Mouse (Mus musculus): ENCODE results near the gene Wscd2. TPM values are rescaled to one million over a fixed set of nuclear protein-coding genes. Genes with fewer than 3 reads are reported as not detected.
A peak's percentile ranks its signal among the peaks of the same experiment; 100 is the strongest.

Wscd2 gene
- polyA plus RNA-seq, 1 experiment from 2014 or later, result 12.5 TPM

GRCm38 (mm10) chr5:113619151-113619550 is 129.0 kb downstream of the Wscd2 start:
- Histone ChIP-seq H3K4me2 (no peak overlapping the region), H3K9me3 (no peaks in the 10 kb centered on the region), H3K27ac (no peak overlapping the region), H3K4me1 (0 out of 2 replicates have a peak, but pooled peaks cover 3% of the 10 kb centered on the region), H3K27me3 (no peaks in the 10 kb centered on the region), H3K36me3 (peaks cover 7% of the 10 kb centered on the region; the same call in 1 of the 2 replicates), H3K9ac (no peak overlapping the region), H3K4me3 (no peak overlapping the region)
- WGBS, result 69% methylated on average over 1 of the region's 1 CpGs
- ATAC-seq (ENCODE audit: insufficient number of reproducible peaks, insufficient read depth, low FRiP score, low TSS enrichment, low read depth), result no peak

DNA sequence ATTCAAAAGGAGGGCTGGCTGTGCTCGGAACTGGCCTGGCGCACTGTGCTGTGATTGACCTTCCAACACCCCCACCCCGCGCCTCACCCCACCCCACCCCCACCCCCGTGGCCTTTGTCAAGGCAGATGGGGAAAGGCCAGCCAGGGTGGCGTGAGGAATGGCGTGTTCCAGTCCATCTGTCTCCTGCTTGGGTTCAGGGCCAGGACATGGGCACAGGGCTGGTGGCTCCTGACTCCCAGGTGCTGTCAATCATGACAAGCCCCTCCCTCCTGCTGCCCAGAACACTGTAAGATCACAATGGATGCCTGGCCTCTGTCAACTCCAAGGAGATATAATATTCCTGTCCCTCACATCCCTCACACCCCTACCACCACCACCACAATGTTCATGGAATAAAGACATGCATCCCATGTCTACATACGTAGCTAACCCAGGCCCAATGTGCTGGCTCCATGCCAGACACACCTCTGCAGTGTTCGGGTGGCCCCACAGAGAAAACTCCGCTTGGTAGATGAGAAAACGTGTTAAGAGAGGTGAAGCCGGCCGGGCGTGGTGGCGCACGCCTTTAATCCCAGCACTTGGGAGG is 130.1 kb downstream of the Wscd2 start:
- no peak overlapping the region for H3K4me3 ChIP-seq
- H3K9me3 ChIP-seq, result no peaks in the 10 kb centered on the region
- H3K4me1 ChIP-seq, result 0 out of 2 replicates have a peak, but pooled peaks cover 3% of the 10 kb centered on the region
- no peak overlapping the region for H3K4me2 ChIP-seq
- ATAC-seq (ENCODE audit: insufficient number of reproducible peaks, insufficient read depth, low FRiP score, low TSS enrichment, low read depth), result no peak
- H3K9ac ChIP-seq, result no peak overlapping the region
- H3K27me3 ChIP-seq, result no peaks in the 10 kb centered on the region
- H3K36me3 ChIP-seq, result no peaks in the 10 kb centered on the region
- 74% methylated on average over 16 of the region's 16 CpGs for WGBS
- no peak overlapping the region for H3K27ac ChIP-seq

DNA sequence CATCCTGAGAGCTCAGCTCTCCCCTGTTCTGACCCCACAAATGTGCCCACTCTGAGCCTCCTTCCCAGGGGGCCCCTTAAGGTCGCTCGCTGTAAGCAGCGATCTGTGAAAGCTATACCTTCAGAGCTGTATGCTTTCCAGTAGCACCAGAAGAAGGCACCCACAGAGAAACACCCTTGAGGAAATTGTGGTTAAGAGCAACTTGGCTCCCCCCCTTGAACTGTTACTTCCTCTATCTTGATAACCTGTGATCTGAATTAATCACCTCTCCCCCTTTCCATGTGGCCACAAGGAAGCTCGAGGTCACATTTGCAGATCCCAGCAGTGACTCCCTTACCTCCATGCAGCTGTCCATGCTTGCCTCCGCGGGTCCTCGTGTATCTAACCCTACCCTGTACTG is 130.9 kb downstream of the Wscd2 start:
- ATAC-seq (ENCODE audit: insufficient number of reproducible peaks, insufficient read depth, low FRiP score, low TSS enrichment, low read depth), result no peak
- Histone ChIP-seq H3K27ac (no peak overlapping the region), H3K9me3 (no peaks in the 10 kb centered on the region), H3K4me3 (no peak overlapping the region), H3K36me3 (no peaks in the 10 kb centered on the region), H3K4me1 (0 out of 2 replicates have a peak, but pooled peaks cover 3% of the 10 kb centered on the region), H3K9ac (no peak overlapping the region), H3K27me3 (no peaks in the 10 kb centered on the region), H3K4me2 (no peak overlapping the region)
- 78% methylated on average over 7 of the region's 7 CpGs for WGBS

DNA sequence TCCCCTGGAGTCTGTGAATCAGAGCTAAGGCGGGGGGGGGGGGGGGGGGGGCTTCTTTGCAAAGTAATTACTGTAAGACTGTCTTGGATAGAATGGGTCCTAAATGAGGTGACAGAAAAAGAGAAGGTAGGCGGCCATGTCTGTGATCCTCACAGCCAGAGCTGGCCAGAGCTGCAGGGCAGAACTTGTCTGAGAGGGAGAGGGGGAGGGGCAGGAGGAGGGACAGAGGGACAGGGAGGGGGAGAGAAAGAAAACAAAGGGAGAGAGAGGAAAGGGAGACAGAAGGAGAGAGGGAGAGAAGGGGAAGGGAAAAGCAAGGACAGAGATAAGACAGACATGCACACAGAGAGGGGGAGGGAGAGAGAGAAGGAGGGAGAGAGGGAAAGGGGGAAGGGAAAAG is 132.9 kb downstream of the Wscd2 start:
- 29% methylated on average over 1 of the region's 2 CpGs for WGBS
- Histone ChIP-seq H3K27me3 (no peaks in the 10 kb centered on the region), H3K27ac (no peak overlapping the region), H3K4me3 (no peak overlapping the region), H3K4me2 (no peak overlapping the region), H3K4me1 (peaks cover 12% of the 10 kb centered on the region), H3K9ac (no peak overlapping the region), H3K36me3 (no peaks in the 10 kb centered on the region), H3K9me3 (no peaks in the 10 kb centered on the region)
- no peak for ATAC-seq (ENCODE audit: insufficient number of reproducible peaks, insufficient read depth, low FRiP score, low TSS enrichment, low read depth)

DNA sequence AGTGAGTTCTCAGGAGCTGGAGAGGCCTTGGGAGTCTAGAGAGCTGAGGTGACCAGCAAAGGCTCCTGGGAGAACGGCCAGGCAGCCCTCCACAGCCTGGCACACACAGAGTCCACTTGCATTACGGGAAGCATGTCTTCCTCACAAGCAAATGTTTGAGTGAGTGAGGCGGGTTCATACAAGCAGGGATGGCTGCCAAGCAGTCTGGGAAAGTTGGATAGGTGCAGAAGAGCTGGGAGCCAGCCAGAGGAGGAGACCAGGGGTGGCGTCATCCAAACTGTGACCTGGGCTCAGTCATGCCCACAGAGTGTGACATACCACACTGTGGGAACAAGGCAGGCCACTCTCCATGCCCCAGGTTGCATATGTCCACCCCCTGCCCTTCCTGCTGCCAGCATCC is 134.9 kb downstream of the Wscd2 start:
- Histone ChIP-seq H3K27me3 (no peaks in the 10 kb centered on the region), H3K36me3 (no peaks in the 10 kb centered on the region), H3K27ac (no peak overlapping the region), H3K4me3 (no peak overlapping the region), H3K4me2 (no peak overlapping the region), H3K9me3 (no peaks in the 10 kb centered on the region), H3K9ac (no peak overlapping the region), H3K4me1 (peaks cover 27% of the 10 kb centered on the region)
- WGBS, result 78% methylated on average over 4 of the region's 4 CpGs
- ATAC-seq (ENCODE audit: insufficient number of reproducible peaks, insufficient read depth, low FRiP score, low TSS enrichment, low read depth), result no peak

- no peak overlapping the region for H3K4me2 ChIP-seq
- H3K9me3 ChIP-seq, result no peaks in the 10 kb centered on the region
- no peak overlapping the region for H3K9ac ChIP-seq
- no peak overlapping the region for H3K4me3 ChIP-seq
- H3K4me1 ChIP-seq, result peaks cover 33% of the 10 kb centered on the region
- no peaks in the 10 kb centered on the region for H3K27me3 ChIP-seq
- WGBS, result 75% methylated on average over 8 of the region's 8 CpGs
- H3K36me3 ChIP-seq, result no peaks in the 10 kb centered on the region
- H3K27ac ChIP-seq, result no peak overlapping the region
- no peak for ATAC-seq (ENCODE audit: insufficient number of reproducible peaks, insufficient read depth, low FRiP score, low TSS enrichment, low read depth)
Observed at GRCm38 (mm10) chr5:113626352-113626751, 136.2 kb downstream of the Wscd2 start.

DNA sequence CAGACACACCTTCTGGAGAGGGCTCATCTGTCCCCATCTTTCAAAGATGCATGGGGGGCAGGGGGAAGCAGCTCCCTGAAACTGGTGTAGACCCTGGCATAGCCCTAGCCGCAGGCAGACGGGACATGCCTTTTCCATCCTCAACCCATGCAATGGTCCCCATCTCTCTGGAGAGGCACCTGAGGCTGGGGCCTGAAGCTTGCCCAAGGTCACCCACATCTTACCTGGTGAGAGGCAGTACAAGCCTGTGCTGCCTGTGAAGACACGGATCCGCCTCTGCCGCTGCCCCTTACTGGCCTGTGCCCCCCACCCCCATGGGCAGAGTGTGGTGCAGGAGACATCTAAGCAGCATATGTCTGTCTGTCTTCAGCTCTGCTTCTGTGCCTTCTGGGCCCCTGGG is 136.9 kb downstream of the Wscd2 start:
- no peak overlapping the region for H3K4me2 ChIP-seq
- H3K9ac ChIP-seq, result no peak overlapping the region
- H3K9me3 ChIP-seq, result no peaks in the 10 kb centered on the region
- no peak overlapping the region for H3K27ac ChIP-seq
- H3K4me3 ChIP-seq, result no peak overlapping the region
- H3K4me1 ChIP-seq, result peaks cover 33% of the 10 kb centered on the region
- ATAC-seq (ENCODE audit: insufficient number of reproducible peaks, insufficient read depth, low FRiP score, low TSS enrichment, low read depth), result no peak
- H3K27me3 ChIP-seq, result no peaks in the 10 kb centered on the region
- H3K36me3 ChIP-seq, result no peaks in the 10 kb centered on the region
- 86% methylated on average over 5 of the region's 5 CpGs for WGBS

GRCm38 (mm10) chr5:113627820-113628437 is 137.8 kb downstream of the Wscd2 start:
- no peaks in the 10 kb centered on the region for H3K9me3 ChIP-seq
- H3K27me3 ChIP-seq, result no peaks in the 10 kb centered on the region
- H3K9ac ChIP-seq, result 0 out of 2 replicates have a peak overlapping the region, but pooled peaks have one; percentile 41
- H3K4me3 ChIP-seq, result no peak overlapping the region
- ATAC-seq (ENCODE audit: insufficient number of reproducible peaks, insufficient read depth, low FRiP score, low TSS enrichment, low read depth), result peak; percentile 28; the same call in 1 of the 2 replicates
- H3K36me3 ChIP-seq, result no peaks in the 10 kb centered on the region
- H3K27ac ChIP-seq, result peak overlapping the region; percentile 39; the same call in 1 of the 2 replicates
- 50% methylated on average over 11 of the region's 11 CpGs for WGBS
- no peak overlapping the region for H3K4me2 ChIP-seq
- H3K4me1 ChIP-seq, result peaks cover 37% of the 10 kb centered on the region

GRCm38 (mm10) chr5:113629248-113629647 is 139.1 kb downstream of the Wscd2 start:
- Histone ChIP-seq H3K27ac (no peak overlapping the region), H3K36me3 (no peaks in the 10 kb centered on the region), H3K4me1 (peaks cover 47% of the 10 kb centered on the region), H3K9me3 (no peaks in the 10 kb centered on the region), H3K4me2 (no peak overlapping the region), H3K4me3 (no peak overlapping the region), H3K9ac (no peak overlapping the region), H3K27me3 (no peaks in the 10 kb centered on the region)
- WGBS, result 73% methylated on average over 3 of the region's 3 CpGs
- ATAC-seq (ENCODE audit: insufficient number of reproducible peaks, insufficient read depth, low FRiP score, low TSS enrichment, low read depth), result no peak

- Histone ChIP-seq H3K36me3 (no peaks in the 10 kb centered on the region), H3K9ac (no peak overlapping the region), H3K27me3 (no peaks in the 10 kb centered on the region), H3K4me3 (no peak overlapping the region), H3K9me3 (no peaks in the 10 kb centered on the region), H3K4me2 (no peak overlapping the region), H3K27ac (no peak overlapping the region), H3K4me1 (peaks cover 52% of the 10 kb centered on the region)
- ATAC-seq (ENCODE audit: insufficient number of reproducible peaks, insufficient read depth, low FRiP score, low TSS enrichment, low read depth), result no peak
- WGBS, result 62% methylated on average over 10 of the region's 10 CpGs
Observed at GRCm38 (mm10) chr5:113630116-113630515, 140.0 kb downstream of the Wscd2 start.

- ATAC-seq (ENCODE audit: insufficient number of reproducible peaks, insufficient read depth, low FRiP score, low TSS enrichment, low read depth), result no peak
- no peak overlapping the region for H3K4me2 ChIP-seq
- H3K9me3 ChIP-seq, result no peaks in the 10 kb centered on the region
- peaks cover 51% of the 10 kb centered on the region for H3K4me1 ChIP-seq
- H3K36me3 ChIP-seq, result no peaks in the 10 kb centered on the region
- 47% methylated on average over 9 of the region's 9 CpGs for WGBS
- H3K27ac ChIP-seq, result peak overlapping the region; percentile 19; the same call in 1 of the 2 replicates
- H3K4me3 ChIP-seq, result no peak overlapping the region
- H3K9ac ChIP-seq, result no peak overlapping the region
- no peaks in the 10 kb centered on the region for H3K27me3 ChIP-seq
Observed at GRCm38 (mm10) chr5:113633037-113633714, 143.0 kb downstream of the Wscd2 start.

Measured in embryonic facial prominence, embryonic 13.5 days (tissue).